Mouse (Mus musculus): ENCODE results near the gene Calhm3.

Gene Calhm3

GRCm38 (mm10) chr19:47118634-47119033 lies 38.9 kb downstream of the Calhm3 start:
- no peak for DNase-seq (ENCODE audit: low spot score)

- DNase-seq (ENCODE audit: low spot score) = no peak
Observed at GRCm38 (mm10) chr19:47104641-47105271, 52.8 kb downstream of the Calhm3 start.

Measured in embryo, embryonic 10 days (tissue).